Mouse (Mus musculus) heart, adult 18-20 months (tissue): Measurements from ENCODE around the gene Sf3a1. TPM values are rescaled to one million over a fixed set of nuclear protein-coding genes. Genes with fewer than 3 reads are reported as not detected.
"Not testable (repeated sequence)": the region's sequence is repeated elsewhere in the genome, so short reads cannot be mapped to it uniquely, and the experiment has no call there.

Experiments
- DNase-seq, 2 experiments: peaks; one replicate each; pipeline ENCODE4 v3.0.0; 2021 to 2022; ENCODE audit warnings: mixed read lengths in 1 of 2
- total RNA-seq, 2 experiments: library from RNA; stranded (reverse); gene quantifications; 2 replicates each; pipeline ENCODE4 v1.2.3; 2021

Sf3a1 gene
- total RNA-seq, 2 experiments from 2014 or later = 33.4 to 38.3 TPM

DNA sequence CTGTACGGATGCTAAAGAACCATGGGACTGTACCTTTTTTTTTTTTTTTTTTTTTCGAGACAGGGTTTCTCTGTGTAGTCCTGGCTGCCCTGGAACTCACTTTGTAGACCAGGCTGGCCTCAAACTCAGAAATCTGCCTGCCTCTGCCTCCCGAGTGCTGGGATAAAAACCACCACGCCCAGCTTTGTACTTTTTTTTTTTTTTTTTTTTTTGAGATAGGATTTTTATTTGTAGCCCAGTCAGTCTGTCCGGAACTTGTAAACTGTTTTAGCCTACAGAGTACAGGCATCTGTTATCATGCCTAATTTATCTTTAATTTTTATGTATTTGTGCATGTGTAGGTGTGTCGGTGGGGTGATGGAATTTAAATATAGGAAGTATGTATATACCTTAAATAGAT lies 25.3 kb downstream of the Sf3a1 start:
- DNase-seq = not testable (repeated sequence)

DNA sequence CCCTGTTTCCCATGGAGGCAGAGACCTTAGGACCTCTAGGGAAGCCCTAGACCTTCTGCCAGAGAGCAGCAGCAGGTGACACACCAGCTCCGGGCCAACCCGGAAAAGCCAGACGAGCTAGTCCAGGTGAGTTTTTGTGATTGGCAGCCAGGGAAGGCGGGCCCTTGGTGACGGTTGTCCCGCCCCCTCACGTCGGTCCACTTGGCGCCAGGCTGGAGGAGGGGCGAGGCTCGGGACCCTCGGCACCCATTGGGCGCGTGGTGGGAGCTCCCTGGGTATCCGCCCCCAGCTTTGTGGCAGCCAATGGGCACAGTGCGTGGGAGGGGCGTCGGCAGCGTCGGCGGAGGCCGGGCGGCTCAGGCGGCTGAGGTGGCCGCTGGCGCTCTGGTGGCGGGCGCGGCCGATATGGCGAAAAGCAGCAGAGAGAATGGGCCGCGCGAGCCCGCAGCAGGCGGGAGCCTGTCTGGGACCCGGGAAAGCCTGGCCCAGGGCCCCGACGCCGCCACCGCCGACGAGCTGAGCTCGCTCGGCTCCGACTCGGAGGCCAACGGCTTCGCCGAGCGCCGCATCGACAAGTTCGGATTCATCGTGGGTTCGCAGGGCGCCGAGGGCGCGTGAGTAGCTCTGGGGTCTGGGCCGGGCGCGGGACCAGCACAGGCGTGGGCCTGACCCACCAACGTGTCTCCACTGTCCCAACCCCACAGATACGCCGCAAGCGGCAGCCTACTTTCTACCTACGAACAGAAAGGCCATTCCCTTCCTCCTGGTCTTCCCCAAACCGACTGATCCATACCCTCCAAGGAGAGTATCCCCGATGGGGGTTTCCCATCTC lies 26.6 kb downstream of the Sf3a1 start, which contains the start of gene Tbc1d10a:
Tbc1d10a (plus strand) TSS at position 304 of the 832 bp plus-strand sequence.
- peak; percentile 97 to 99 for DNase-seq

DNA sequence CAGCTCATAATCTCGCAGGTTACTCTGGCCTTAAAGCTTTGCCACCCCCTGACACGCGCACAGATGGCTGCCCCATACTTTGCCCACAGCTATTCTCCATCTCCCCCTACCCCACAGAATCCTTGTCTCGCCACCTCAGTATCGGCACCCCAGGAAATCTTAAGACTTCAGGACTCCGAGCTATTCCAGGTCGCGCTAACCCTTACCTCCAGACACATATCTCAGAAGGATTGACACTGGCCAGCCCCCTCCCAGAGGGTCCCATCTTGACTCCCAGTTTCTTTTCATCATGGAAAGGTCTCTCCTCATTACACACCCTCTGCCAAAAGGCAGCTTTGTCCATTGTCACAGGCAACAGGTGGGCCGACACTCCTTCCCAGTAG lies 27.2 kb downstream of the Sf3a1 start:
- peak in 1 of 2 experiments; percentile 44 for DNase-seq

DNA sequence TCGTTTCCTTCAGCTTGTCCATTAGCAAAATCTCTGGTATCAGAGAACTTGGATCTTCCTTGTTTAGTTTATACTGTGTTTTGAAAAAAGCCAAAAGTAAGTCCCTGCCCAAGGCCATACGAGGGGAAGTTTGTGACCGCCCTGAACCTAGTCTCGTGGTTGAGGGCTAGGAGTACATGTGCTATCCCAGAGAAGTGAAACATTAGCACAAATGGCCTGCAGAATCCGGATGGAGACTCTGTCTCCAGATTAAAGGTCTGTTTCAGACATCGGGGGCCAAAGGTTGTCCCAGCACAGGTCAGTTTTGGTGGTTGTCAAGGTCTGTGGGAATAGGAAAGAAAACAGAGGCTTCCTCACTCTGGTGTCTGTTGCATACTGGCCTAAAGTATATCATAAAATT lies 29.0 kb downstream of the Sf3a1 start:
- peak; percentile 12 to 57 for DNase-seq

DNA sequence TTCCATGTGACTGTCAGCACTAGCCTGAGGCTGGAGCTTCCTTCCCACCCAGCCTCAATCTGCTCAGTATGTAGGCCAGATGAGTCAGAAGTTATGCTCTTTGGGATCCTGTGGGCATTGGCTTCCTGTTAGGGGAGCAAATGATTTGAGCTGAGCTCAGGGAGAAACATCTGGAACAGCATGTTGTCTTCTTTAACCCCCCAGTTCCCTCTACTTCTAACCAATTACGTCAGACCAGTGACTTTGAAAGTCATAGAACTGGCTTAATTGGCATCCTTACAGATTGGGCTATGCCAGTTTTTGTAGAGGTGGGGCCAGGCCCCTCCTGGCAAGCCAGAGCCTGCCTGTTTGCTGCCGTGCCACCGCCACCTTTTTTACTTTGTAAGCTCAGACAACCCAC lies 30.5 kb downstream of the Sf3a1 start:
- peak; percentile 55 to 81 for DNase-seq

DNA sequence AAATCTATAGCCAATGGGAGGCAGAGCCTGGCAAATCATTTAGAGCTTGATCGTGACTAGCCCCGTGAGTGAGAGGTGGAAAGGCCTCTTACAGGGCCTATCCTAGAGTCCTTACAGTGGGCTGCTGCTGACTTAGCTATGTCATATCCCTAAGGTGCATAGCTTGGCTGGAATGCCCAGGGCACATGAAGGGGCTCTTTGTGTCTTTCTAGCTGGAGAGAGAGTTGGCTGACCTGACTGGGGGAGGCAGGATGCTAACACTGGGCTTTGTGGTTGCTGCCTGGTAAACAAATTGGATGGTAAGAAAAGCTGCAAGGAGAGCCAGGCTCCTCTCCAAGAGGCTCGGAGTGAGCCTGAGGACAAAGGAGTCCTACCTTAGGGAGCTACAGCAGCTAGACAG lies 32.6 kb downstream of the Sf3a1 start:
- no peak for DNase-seq

DNA sequence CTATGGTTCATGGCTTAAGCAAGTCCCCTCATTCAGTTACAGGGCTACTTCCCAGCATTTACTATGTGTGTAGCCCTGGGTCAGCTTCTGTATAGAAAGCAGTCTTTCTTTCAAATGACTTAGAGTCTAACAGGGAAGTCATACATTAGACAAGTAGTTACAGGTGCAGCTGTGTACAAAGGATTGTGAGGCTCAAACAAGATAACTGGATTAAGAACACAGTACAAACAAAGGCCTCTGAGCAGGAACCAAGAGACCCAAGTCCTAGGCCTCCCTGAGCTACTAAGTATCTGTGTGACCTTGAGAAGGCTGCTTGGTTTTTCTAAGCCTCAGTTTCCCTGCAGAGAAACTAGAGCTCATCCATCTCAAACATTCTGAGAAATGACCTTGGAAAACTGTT lies 33.3 kb downstream of the Sf3a1 start:
- no peak for DNase-seq

DNA sequence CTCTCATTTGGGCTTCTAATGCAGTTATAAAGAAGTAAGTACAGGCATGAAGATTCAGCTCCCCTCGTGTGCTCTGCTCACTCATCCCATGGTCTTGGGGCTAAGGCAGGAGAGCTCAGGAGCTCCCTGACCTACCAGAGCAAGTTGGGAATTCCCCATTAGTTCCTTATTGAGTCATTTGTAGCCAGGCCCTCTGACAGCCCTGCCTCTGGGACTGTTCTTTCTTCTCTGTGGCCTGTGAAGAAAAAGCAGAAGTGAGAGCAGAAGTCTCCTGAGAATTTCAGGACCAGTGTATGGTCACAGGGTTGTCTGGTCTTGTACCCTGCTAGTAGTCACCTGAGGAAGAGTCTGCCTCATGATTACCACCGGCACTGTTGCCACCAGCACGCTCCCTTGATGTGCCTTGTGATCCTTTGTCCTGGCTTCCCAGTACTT lies 35.5 kb downstream of the Sf3a1 start:
- peak in 1 of 2 experiments; percentile 66 for DNase-seq

DNA sequence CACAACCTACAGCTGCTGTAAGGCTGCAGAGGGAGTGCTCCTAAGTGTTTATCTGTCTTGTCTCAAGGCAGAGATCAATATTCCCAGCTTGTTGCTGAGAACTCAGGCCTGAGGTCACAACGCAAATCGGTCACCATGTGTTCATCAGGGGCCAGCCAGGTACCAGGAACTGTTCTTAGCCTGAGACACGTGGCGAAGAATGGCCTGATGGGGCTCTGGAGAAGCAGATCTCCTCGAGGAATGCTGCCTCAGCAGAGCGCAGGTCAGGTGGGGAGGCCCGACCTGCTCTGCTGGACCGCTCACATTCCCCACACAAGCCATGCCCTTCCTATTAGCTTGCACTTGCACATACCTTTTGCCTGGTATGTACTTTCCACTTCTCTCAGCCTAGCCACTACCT lies 36.5 kb downstream of the Sf3a1 start:
- no peak for DNase-seq

DNA sequence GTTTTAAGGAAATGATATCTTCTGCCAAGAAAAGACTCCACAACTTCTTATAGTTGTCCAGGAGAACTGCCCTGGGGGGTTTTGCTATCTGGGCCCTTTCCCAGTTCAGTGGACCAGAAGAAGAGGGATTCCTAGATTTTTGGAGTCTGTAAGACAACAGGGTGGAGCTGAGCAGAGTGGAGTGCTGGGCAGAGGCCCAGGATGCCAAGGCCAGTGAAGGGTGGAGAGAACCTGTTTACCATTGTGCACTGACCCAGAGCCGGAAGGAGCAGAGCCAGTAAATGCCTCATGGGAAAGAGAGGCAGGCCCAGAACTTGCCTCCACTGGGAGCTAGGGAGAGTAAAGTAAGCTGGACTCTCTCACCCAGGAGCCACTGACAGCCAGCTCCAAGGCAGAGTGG lies 37.5 kb downstream of the Sf3a1 start:
- DNase-seq = peak in 1 of 2 experiments; percentile 57

DNA sequence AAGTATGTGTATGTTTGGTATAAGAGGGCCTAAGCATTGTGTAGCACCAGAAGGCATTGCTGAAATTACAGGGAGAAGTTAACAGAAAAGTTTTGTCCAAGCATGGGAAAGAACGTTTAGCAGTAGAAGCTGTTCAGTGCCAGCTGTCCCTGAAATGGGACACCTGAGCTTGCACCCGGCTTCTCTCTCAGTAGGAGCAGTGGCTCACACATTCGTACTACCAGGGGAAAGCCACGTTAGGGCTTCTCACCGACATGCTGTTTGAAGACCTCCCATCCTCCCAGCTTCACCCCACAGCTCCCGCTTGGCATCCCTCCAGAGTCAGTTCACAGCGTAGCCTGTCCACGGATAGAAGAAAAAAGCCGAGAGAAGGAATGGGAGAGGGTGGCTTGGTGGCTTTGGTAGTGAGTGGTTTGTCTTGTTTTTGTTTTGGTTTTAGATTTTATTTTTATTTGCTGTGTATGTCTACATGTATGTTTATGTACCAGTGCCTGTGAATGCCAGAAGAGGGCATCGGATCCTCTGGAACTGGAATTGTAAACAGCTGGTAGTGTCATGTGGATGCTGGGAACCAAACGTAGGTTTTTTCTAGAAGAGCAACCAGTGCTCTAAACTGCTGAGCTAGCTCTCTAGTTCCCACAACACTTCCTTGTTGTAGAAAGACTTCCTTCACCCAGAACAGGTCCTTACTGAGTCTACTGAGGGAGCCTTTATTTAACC lies 42.0 kb downstream of the Sf3a1 start:
- peak in 1 of 2 experiments; percentile 22 for DNase-seq

DNA sequence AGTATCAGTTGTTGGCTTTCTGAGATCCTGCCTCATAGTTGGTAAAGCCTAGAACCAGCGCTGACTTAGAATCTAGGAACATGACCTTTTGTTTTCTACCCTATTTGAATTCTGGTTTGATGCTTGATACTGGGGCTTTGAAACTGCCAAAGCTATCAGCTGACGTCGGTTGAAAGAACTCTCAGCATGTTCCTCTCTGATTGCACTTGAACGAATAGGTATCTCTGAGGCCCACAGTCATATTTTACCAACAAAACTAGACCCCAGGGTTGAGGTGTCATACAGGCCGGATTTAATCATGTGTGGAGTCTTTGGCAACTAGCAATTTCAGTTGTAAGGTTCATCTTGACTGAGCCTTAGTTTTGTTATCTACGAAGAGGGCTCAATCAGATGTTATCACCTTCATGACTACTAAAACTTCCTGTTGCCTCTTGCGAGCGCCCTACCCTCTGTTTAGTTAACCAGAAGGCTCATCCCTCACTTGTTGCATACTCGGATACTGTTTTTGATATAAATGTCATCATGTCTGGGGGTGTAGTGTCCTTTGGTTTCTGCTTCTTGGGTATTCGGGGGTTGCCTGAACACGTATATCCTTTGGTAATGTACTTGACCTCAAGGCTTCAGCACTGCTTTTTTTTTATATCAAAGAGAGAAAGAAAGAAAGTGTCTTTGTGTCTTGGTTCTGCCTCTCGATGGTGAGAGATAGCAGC lies 43.0 kb downstream of the Sf3a1 start:
- DNase-seq = no peak

DNA sequence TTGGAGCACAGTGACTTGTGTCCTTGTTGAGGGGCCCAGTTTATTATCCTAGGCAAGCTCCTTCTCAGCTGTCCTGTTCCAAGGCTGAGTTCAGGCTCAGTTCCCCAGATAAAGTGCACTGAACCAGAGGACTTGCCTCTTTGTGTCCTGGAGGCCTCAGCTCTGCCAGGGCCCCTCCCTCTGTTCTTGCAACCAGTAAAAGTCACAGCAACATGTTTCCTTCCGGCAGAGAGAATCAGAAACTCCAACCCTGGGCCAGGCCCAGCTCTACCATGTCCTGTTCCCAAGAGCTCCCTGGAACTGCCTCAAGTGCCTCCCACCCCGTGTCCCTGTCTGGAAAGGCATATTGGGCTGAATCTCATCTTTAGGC lies 43.5 kb downstream of the Sf3a1 start:
- peak; percentile 87 to 95 for DNase-seq

DNA sequence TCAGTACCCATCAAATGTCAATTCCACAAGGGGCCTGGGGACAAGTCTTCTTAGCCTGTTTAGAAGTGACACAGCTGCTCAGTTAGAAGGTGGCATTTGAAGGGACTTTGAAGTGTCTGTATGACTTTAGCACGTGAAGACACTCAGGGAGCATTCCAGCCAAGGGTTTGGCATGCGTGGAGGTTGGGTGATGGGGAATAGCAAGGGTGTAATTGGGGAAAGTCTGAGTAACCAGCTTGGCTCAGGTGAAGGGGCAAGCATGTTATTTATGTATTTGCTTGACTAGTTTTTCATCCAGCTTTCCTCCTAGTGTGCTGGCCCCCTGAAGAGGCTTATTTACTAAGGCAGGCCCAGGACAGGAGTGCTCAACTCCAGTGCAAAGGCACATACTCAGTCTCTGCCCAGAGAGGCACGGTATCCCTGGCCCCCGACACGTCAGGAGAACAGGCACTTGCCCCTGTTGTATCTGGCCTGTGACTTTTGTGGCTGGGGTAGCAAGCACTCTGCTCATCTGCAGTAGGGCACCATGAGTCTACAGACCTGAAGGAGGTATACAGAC lies 45.0 kb downstream of the Sf3a1 start:
- DNase-seq = no peak

DNA sequence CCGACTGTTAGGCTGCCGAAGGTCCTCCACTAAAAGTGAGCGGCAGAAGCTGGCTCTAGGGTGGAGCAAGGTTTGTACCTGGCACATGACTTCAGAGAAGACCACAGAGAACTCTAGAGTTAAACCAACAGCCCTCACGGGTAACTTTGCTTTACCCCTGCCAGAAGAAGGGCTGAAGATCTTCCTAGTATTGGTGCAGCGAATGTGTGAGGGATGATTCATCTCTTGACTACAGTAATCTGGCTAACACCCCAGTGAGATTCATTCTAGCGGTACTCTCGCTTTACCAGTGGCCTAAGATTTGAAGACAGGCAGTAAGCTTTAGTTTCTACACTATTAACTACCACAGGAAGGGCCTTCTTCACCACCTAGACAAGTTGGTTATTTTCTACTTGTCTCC lies 45.8 kb downstream of the Sf3a1 start:
- DNase-seq = no peak

DNA sequence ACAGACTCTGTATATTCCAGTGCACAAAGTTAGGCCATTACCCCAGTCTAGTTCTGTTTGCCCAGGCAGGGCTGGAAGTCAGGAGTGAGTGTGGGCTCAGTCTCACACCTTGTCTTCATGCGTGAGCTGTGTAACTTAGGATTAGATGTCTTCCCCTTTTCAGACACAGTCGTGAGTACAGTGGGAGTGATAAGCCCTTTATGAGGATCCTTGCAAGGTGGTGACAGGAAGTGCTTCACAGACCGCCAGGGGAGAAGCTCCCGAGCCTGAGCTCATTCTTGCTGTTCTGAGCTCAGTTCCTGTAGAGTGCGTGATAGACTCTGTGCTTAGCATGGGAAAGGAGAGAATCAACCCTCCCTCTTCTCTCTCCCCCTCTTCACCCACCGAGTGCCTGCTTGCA lies 46.4 kb downstream of the Sf3a1 start:
- no peak for DNase-seq

DNA sequence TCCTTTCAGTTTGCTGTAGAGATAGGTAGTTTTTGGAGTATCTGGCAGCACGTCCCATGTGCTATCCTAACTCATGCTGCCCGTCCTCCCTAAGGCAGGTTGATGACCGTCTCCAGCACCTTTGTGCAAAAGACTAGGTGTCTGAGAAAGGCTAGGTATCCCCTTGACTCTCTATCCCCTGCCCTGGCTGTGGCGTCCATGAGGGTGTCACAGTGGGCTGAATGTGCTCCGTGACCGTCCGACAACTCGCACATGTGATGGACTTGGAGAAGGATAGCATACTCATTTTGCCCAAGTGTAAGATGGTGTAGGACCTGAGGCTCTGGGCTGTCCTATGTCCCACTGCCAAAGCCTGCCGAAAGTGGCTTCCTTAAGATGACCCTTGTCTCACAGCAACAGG lies 47.5 kb downstream of the Sf3a1 start:
- no peak for DNase-seq

DNA sequence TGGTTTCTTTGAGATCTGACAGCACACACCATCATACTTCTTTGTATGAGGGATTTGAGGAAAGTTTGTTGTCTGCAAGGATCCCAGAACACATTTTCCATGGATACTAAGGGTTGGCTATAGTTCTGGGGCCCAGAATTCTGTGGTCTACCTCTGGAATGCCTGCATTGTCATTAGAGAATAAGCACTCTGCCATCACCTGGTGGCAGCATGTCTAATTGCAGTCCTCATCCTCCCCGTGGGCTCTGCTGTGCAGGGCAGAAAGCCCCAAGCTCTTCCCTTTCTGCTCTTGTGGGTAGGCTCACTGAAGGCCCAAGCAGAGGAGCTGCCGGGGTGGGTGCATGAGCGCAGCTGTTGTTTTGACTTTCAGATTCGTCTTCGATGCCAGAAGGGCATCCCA lies 49.4 kb downstream of the Sf3a1 start:
- no peak for DNase-seq

DNA sequence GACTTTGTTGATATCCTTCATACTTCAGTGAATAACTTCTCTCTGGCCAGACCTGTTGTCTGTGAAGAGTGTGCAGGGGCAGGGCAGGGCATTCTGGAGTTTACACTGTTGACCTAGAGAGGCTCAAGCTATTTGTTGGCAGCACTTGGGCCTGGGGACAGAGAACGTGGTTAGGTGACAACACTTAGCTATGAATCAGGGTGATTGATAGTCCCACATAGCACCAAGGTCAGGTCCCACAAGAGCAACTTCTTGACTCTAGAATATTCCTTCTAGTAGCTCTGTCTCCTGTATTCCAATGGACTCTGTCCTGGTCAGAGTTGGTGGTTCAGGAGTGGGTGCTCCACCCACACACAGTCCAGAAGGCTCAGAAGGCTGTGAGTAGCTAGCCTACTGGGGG lies 50.6 kb downstream of the Sf3a1 start:
- DNase-seq = no peak

DNA sequence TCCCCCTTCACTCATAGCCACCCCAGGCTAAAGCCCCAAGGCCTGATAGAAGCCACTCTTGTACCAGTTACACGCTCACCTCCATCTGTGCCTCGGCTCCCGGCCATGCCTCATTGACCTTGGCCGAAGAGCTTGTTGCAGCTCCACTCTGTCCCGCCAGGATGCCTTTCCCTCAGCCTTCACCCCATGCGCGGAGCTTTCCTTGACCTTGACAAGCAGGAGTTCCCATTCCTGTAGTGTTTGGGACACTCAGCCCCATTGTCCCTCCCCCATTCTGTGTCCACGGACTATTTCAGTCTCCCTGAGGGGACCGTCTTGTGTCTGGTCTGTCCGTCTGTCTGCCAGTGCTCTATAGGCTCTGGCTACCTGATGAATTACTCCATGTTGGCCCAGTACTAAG lies 53.0 kb downstream of the Sf3a1 start:
- DNase-seq = no peak

DNA sequence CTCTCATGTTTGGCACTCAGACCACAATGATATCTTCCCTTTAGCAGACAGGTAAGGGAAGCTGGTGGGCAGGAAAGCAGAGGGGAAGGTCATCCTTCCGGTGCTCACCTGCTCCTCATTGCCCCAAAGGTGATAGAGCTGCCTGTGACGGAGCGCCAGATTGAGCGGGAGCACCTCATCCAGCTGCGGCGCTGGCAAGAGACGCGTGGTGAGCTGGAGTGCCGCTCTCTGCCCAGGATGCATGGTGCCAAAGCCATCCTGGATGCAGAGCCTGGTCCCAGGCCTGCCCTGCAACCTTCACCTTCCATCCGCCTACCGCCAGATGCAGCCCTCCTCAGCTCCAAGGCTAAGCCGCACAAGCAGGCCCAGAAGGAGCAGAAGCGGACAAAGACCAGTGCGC lies 54.4 kb downstream of the Sf3a1 start:
- DNase-seq = no peak

DNA sequence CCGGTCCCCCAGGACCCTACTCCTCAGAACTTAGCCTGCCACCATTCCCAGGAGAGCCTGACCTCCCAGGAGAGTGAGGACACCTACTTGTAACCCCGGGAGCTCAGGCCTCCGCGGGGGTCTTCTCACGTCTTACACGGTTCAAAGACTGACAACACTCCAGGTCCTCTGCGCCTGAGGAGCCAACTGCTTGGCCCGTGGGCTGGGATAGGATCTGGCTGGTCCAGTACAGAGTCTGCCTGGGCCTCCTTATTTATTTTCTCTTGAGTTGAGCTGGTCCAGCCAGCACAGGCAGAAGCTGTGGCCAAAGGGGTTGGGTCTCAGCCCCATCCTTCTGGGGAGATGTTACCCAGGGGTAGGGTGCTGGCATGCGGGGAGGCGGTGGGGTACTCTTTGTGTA lies 54.9 kb downstream of the Sf3a1 start:
- no peak for DNase-seq
